Mouse (Mus musculus) layer of hippocampus, adult 2 months (tissue): ENCODE results near the gene Lsm12. TPM values are rescaled to one million over a fixed set of nuclear protein-coding genes. Genes with fewer than 3 reads are reported as not detected.

Experiments
- DNase-seq, 2 experiments: peaks; one replicate each; pipeline ENCODE4 v3.0.0; 2022; ENCODE audit warnings: low spot score in 2 of 2
- H3K27ac ChIP-seq: fragments of 200-600 bp; 2 replicates; pipeline ENCODE4 v1.8.1; 2022
- H3K4me3 ChIP-seq: fragments of 200-600 bp; 2 replicates; pipeline ENCODE4 v1.8.1; 2022; ENCODE audit warnings: mild to moderate bottlenecking
- CTCF ChIP-seq: fragments of 200-600 bp; conservative IDR thresholded peaks from 2 replicates; pipeline ENCODE4 v1.8.1; 2022; ENCODE audit warnings: antibody characterized with exemption, mild to moderate bottlenecking, moderate library complexity
- microRNA-seq, 2 experiments: library from miRNA; unstranded; fragments of <30 nt; microRNA quantifications; one replicate each; pipeline ENCODE4 v1.2.0; 2021
- total RNA-seq, 2 experiments: library from RNA; stranded (reverse); gene quantifications; 2 replicates each; pipeline ENCODE4 v1.2.3; 2021

Lsm12 gene
- total RNA-seq, 2 experiments from 2014 or later = 56.6 to 56.9 TPM

GRCm38 (mm10) chr11:102116241-102116640, 68.9 kb downstream of the Lsm12 start:
- H3K27ac ChIP-seq = no peak overlapping the region

More at GRCm38 (mm10) chr11:102116241-102116640, 68.9 kb downstream of the Lsm12 start:
- TF ChIP-seq CTCF = no peak
- no peak overlapping the region for H3K4me3 ChIP-seq
- no peak for DNase-seq

Small RNA genes lying within 50 kb of the gene (microRNA-seq; reads per million reads assigned to microRNA genes)
- gene Mir8101 = 1.5 to 1.9 reads per million in 2 experiments

Other genes with a start within 250 kb of the Lsm12 start
- gene Sost, start 218.3 kb downstream of the Lsm12 start, total RNA-seq = not detected
- not detected for gene Cfap97d1, start 201.0 kb downstream of the Lsm12 start, total RNA-seq
- gene Dusp3, start 198.3 kb downstream of the Lsm12 start, total RNA-seq = 100 to 1,000 TPM; 149 to 155 TPM
- 10 to 100 TPM; 88.3 to 94.4 TPM for gene Mpp3, start 156.8 kb downstream of the Lsm12 start, total RNA-seq
- gene Cd300lg, start 143.8 kb downstream of the Lsm12 start, total RNA-seq = not detected
- 100 to 1,000 TPM; 147 to 149 TPM for gene Mpp2, start 96.8 kb downstream of the Lsm12 start, total RNA-seq
- not detected for gene Ppy, start 84.0 kb downstream of the Lsm12 start, total RNA-seq
- not detected for gene Pyy, start 77.5 kb downstream of the Lsm12 start, total RNA-seq
- not detected for gene Nags, start 39.8 kb downstream of the Lsm12 start, total RNA-seq
- gene Tmem101, start 28.9 kb downstream of the Lsm12 start, total RNA-seq = 10 to 100 TPM; 26.5 to 27.1 TPM
- 10 to 100 TPM; 58.2 to 59.7 TPM for gene G6pc3, start 4.3 kb upstream of the Lsm12 start, total RNA-seq
- gene Hdac5, start 44.9 kb upstream of the Lsm12 start, total RNA-seq = 100 to 1,000 TPM; 233 to 243 TPM
- 1 to 10 TPM; 1.0 to 1.1 TPM for gene BC030867, start 63.6 kb upstream of the Lsm12 start, total RNA-seq
- gene Asb16, start 83.4 kb upstream of the Lsm12 start, total RNA-seq = 1 to 10 TPM; 2.0 TPM
- gene Tmub2, start 99.6 kb upstream of the Lsm12 start, total RNA-seq = 10 to 100 TPM; 61.1 to 67.4 TPM
- gene Atxn7l3, start 111.3 kb upstream of the Lsm12 start, total RNA-seq = 100 to 1,000 TPM; 165 to 169 TPM
- gene Ubtf, start 134.4 kb upstream of the Lsm12 start, total RNA-seq = 100 to 1,000 TPM; 122 to 138 TPM
- gene Slc4a1, start 180.9 kb upstream of the Lsm12 start, total RNA-seq = under 1 TPM; 0.15 to 0.23 TPM
- 100 to 1,000 TPM; 482 to 488 TPM for gene Rundc3a, start 208.1 kb upstream of the Lsm12 start, total RNA-seq
- gene Slc25a39, start 222.7 kb upstream of the Lsm12 start, total RNA-seq = 10 to 100 TPM; 62.5 to 62.6 TPM
- gene Grn, start 245.0 kb upstream of the Lsm12 start, total RNA-seq = 10 to 100 TPM; 60.6 to 66.4 TPM